Mouse (Mus musculus): ENCODE results near the gene Actrt3.
"Not testable (repeated sequence)": the region's sequence is repeated elsewhere in the genome, so short reads cannot be mapped to it uniquely, and the experiment has no call there.

Gene Actrt3

GRCm38 (mm10) chr3:30566333-30566732 is 33.4 kb downstream of the Actrt3 start:
- not testable (repeated sequence) for DNase-seq

- no peak for DNase-seq
These were observed 38.9 kb downstream of the Actrt3 start for GRCm38 (mm10) chr3:30560677-30561314.

DNA sequence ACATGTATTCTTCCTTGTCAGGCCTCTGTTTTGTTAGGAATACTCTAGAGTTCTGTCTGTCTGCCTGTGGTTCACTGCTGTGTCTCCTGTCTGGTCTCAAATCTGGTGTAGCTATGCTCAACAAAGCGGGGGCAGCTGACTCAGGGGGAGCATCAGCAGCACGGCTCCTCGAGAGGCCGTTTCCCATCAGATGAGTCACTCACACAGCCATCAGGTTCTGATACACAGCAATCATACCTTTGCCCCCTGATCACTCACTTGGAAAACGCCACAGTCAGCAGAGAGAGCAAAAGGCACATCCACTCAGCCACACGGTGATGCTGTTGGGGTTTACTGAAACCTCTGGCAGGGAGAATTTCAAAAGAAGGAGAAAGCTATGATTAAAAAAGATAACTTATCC is 46.0 kb downstream of the Actrt3 start:
- DNase-seq: no peak

DNA sequence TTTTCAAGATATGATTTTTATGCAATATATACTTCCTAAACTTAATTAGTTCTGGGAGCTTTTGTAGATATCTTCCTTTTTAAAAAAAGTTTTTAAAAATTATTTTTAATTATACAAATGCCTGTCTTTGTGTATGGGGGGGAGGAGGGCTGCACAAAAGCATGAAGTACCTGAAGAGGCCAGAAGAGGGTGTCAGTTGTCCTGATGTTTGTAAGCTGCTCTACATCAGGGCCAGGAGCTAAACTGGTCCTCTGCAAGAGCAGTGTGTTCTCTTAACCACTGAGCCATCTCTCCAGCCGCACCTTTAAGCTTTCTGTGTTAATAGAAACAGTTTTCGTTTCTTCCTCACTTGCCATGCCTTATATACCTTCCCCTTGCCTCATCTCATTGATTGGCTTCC is 49.5 kb downstream of the Actrt3 start:
- DNase-seq: no peak

DNA sequence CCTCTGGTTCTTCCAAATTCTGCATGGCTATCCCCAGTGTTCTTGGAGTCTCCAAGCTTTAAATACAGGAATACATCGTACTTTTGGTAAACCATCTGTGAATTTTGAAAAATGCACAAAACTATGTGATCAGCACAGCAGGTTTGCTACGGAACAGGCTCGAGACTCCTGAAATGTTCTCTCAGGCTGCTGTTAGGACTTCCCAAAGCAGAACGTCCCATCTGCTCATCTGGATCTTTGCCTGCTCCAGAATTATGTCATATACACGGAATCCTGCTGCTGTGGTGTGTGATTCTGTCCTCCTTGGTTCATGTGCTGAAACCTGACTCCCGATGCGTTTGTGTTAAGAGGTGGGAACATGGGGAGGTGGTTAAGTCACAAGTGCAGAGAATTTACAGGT is 50.8 kb downstream of the Actrt3 start:
- no peak for DNase-seq

DNA sequence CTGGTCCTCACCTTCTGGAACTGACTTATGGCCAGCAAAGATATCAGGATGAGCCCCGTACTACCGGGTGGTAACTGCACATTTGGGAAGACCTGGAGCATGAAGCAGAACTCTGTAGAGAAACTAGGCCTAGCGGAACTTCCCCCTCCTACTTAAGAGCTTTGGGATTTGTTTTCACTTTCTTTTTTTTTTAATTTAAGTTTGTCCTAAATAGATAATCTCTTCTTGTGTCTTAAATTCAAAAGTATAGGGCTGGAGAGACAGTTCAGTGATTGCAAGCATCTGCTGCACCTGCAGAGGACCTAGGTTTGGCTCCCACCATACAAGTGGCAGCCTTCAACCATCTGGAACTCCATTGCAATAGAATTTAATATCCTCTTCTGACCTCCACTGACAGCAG is 51.8 kb downstream of the Actrt3 start, which contains the start of gene Mecom:
TSS of gene Mecom (minus strand) at position 101 of the 400 bp plus-strand sequence.
- DNase-seq: no peak
